Mouse (Mus musculus) c-Kit-positive CD71-negative TER-119-negative erythroid progenitor cells, embryonic 14.5 days (primary cell): ENCODE measurements around the gene Fam136a.
"Not testable (repeated sequence)": the region's sequence is repeated elsewhere in the genome, so short reads cannot be mapped to it uniquely, and the experiment has no call there.

ENCODE experiments used
- DNase-seq: peaks from one replicate; pipeline ENCODE4 v3.0.0-alpha.2; 2013; ENCODE audit warnings: low read depth

Fam136a gene

GRCm38 (mm10) chr6:86365371-86366124, at the start of gene Fam136a:
Gene Fam136a, plus strand, starts transcription at chr6:86365646.
- peak; percentile 98 for DNase-seq

GRCm38 (mm10) chr6:86317066-86317465, 48.4 kb upstream of the Fam136a start:
- DNase-seq, result no peak

GRCm38 (mm10) chr6:86318855-86319254, 46.6 kb upstream of the Fam136a start:
- peak; percentile 7 for DNase-seq

GRCm38 (mm10) chr6:86322031-86322563, 43.3 kb upstream of the Fam136a start:
- no peak for DNase-seq

GRCm38 (mm10) chr6:86322991-86323390, 42.5 kb upstream of the Fam136a start:
- no peak for DNase-seq

- no peak for DNase-seq
These were observed 41.0 kb upstream of the Fam136a start for GRCm38 (mm10) chr6:86324400-86324799.

GRCm38 (mm10) chr6:86325646-86326045, 39.8 kb upstream of the Fam136a start:
- no peak for DNase-seq

- no peak for DNase-seq
These were observed 38.6 kb upstream of the Fam136a start for GRCm38 (mm10) chr6:86326866-86327265.

- no peak for DNase-seq
These were observed 37.1 kb upstream of the Fam136a start for GRCm38 (mm10) chr6:86328369-86328768.

GRCm38 (mm10) chr6:86329943-86330342, 35.5 kb upstream of the Fam136a start:
- no peak for DNase-seq

- DNase-seq, result no peak
These were observed 30.2 kb upstream of the Fam136a start for GRCm38 (mm10) chr6:86335121-86335849.

- no peak for DNase-seq
These were observed 29.6 kb upstream of the Fam136a start for GRCm38 (mm10) chr6:86335860-86336259.

GRCm38 (mm10) chr6:86336340-86336739, 29.1 kb upstream of the Fam136a start:
- not testable (repeated sequence) for DNase-seq

- no peak for DNase-seq
These were observed 21.8 kb upstream of the Fam136a start for GRCm38 (mm10) chr6:86343656-86344055.

GRCm38 (mm10) chr6:86346063-86346462, 19.4 kb upstream of the Fam136a start:
- DNase-seq, result no peak

GRCm38 (mm10) chr6:86349257-86349656, 16.2 kb upstream of the Fam136a start:
- no peak for DNase-seq

GRCm38 (mm10) chr6:86354948-86355347, 10.5 kb upstream of the Fam136a start:
- DNase-seq, result no peak

- no peak for DNase-seq
These were observed 8.5 kb upstream of the Fam136a start for GRCm38 (mm10) chr6:86356956-86357355.

GRCm38 (mm10) chr6:86360691-86361090, 4.8 kb upstream of the Fam136a start:
- no peak for DNase-seq

- DNase-seq, result no peak
These were observed 4.1 kb upstream of the Fam136a start for GRCm38 (mm10) chr6:86361373-86361772.

- DNase-seq, result peak; percentile 73
These were observed 854 bp upstream of the Fam136a start for GRCm38 (mm10) chr6:86364442-86365141.

GRCm38 (mm10) chr6:86366125-86366852, 843 bp downstream of the Fam136a start:
- no peak for DNase-seq
